Mouse (Mus musculus): Measurements from ENCODE around the gene Plcb2.

- TF ChIP-seq CTCF (IDR thresholded peaks at IDR 0.05; ENCODE audit: borderline replicate concordance, insufficient read depth, low read length): no peak
- no peak for TF ChIP-seq POLR2A (IDR thresholded peaks at IDR 0.05; ENCODE audit: low read depth, low read length)
These were observed 32.5 kb downstream of the Plcb2 start for GRCm38 (mm10) chr2:118695677-118696232.

All from embryonic fibroblast, embryonic 13.5 days (primary cell).